Mouse (Mus musculus): ENCODE data around the gene Dlg2. TPM values are rescaled to one million over a fixed set of nuclear protein-coding genes. Genes with fewer than 3 reads are reported as not detected.

The Dlg2 gene
- polyA plus RNA-seq, 1 experiment from 2014 or later, result 0.51 TPM

- no peak for ATAC-seq (ENCODE audit: low read depth)
Measured at GRCm38 (mm10) chr7:91241718-91242117, 765.2 kb downstream of the Dlg2 start.

GRCm38 (mm10) chr7:91261672-91262030 lies 785.2 kb downstream of the Dlg2 start:
- H3K4me3 ChIP-seq (ENCODE audit: low read depth, low read length), result no peak overlapping the region
- no peaks in the 10 kb centered on the region for H3K36me3 ChIP-seq (ENCODE audit: control insufficient read depth, insufficient read depth)
- no peaks in the 10 kb centered on the region for H3K9me3 ChIP-seq (replicated peaks; ENCODE audit: control insufficient read depth, low read length)
- H3K27ac ChIP-seq (ENCODE audit: low read length), result no peak overlapping the region
- H3K27me3 ChIP-seq (ENCODE audit: control insufficient read depth, insufficient read depth, low read depth, low read length), result no peaks in the 10 kb centered on the region
- H3K4me2 ChIP-seq (ENCODE audit: low read depth, low read length), result no peak overlapping the region
- H3K9ac ChIP-seq (ENCODE audit: low read depth, low read length), result no peak overlapping the region
- H3K4me1 ChIP-seq (ENCODE audit: control insufficient read depth, low read depth, low read length), result no peaks in the 10 kb centered on the region
- 2% methylated on average over 5 of the region's 5 CpGs for WGBS (ENCODE audit: insufficient replicate concordance)
- no peak for ATAC-seq (ENCODE audit: low read depth)

More at GRCm38 (mm10) chr7:91241718-91242117, 765.2 kb downstream of the Dlg2 start:
- no peaks in the 10 kb centered on the region for H3K4me1 ChIP-seq (ENCODE audit: control insufficient read depth, low read depth, low read length)
- no peaks in the 10 kb centered on the region for H3K36me3 ChIP-seq (ENCODE audit: control insufficient read depth, insufficient read depth)
- H3K27me3 ChIP-seq (ENCODE audit: control insufficient read depth, insufficient read depth, low read depth, low read length), result no peaks in the 10 kb centered on the region
- 38% methylated on average over 4 of the region's 4 CpGs for WGBS (ENCODE audit: insufficient replicate concordance)
- H3K27ac ChIP-seq (ENCODE audit: low read length), result no peak overlapping the region
- no peak overlapping the region for H3K9ac ChIP-seq (ENCODE audit: low read depth, low read length)
- no peaks in the 10 kb centered on the region for H3K9me3 ChIP-seq (replicated peaks; ENCODE audit: control insufficient read depth, low read length)
- no peak overlapping the region for H3K4me2 ChIP-seq (ENCODE audit: low read depth, low read length)
- no peak overlapping the region for H3K4me3 ChIP-seq (ENCODE audit: low read depth, low read length)

- WGBS (ENCODE audit: insufficient replicate concordance), result 2% methylated on average over 33 of the region's 34 CpGs
Measured at GRCm38 (mm10) chr7:91262031-91262951, 785.8 kb downstream of the Dlg2 start.

GRCm38 (mm10) chr7:91262998-91263397 lies 786.5 kb downstream of the Dlg2 start:
- Histone ChIP-seq H3K4me2 (ENCODE audit: low read depth, low read length) (no peak overlapping the region), H3K27me3 (ENCODE audit: control insufficient read depth, insufficient read depth, low read depth, low read length) (no peaks in the 10 kb centered on the region), H3K4me1 (ENCODE audit: control insufficient read depth, low read depth, low read length) (no peaks in the 10 kb centered on the region), H3K27ac (ENCODE audit: low read length) (no peak overlapping the region), H3K9ac (ENCODE audit: low read depth, low read length) (no peak overlapping the region), H3K9me3 (replicated peaks; ENCODE audit: control insufficient read depth, low read length) (no peaks in the 10 kb centered on the region), H3K36me3 (ENCODE audit: control insufficient read depth, insufficient read depth) (no peaks in the 10 kb centered on the region), H3K4me3 (ENCODE audit: low read depth, low read length) (no peak overlapping the region)
- ATAC-seq (ENCODE audit: low read depth), result no peak
- 9% methylated on average over 9 of the region's 9 CpGs for WGBS (ENCODE audit: insufficient replicate concordance)

More at GRCm38 (mm10) chr7:91262031-91262951, 785.8 kb downstream of the Dlg2 start:
- Histone ChIP-seq H3K4me2 (ENCODE audit: low read depth, low read length) (peak overlapping the region; percentile 20; the same call in 1 of the 2 replicates), H3K27me3 (ENCODE audit: control insufficient read depth, insufficient read depth, low read depth, low read length) (no peaks in the 10 kb centered on the region), H3K4me3 (ENCODE audit: low read depth, low read length) (no peak overlapping the region), H3K4me1 (ENCODE audit: control insufficient read depth, low read depth, low read length) (no peaks in the 10 kb centered on the region), H3K36me3 (ENCODE audit: control insufficient read depth, insufficient read depth) (no peaks in the 10 kb centered on the region), H3K27ac (ENCODE audit: low read length) (no peak overlapping the region), H3K9me3 (replicated peaks; ENCODE audit: control insufficient read depth, low read length) (no peaks in the 10 kb centered on the region), H3K9ac (ENCODE audit: low read depth, low read length) (no peak overlapping the region)
- ATAC-seq (ENCODE audit: low read depth), result no peak

DNA sequence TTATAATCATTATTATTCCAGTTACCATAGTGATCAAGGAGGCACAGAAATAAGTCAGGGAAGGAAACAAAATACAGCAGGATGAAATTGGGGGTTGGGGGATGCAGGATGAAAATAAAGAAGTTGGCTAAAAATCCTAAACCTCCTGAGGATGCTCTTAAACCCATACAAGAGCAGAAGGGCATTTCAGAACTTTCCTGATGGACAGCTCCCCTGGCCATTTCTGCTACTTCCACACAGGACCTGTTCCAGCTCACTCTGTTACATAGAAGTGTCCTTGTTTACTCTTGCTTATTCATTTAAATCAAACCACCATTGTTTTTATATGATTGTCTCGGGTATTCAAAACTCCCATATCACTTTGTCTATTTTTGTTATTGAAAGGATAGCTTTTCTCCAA lies 791.3 kb downstream of the Dlg2 start:
- no peak overlapping the region for H3K4me3 ChIP-seq (ENCODE audit: low read depth, low read length)
- no peaks in the 10 kb centered on the region for H3K4me1 ChIP-seq (ENCODE audit: control insufficient read depth, low read depth, low read length)
- H3K9ac ChIP-seq (ENCODE audit: low read depth, low read length), result no peak overlapping the region
- H3K36me3 ChIP-seq (ENCODE audit: control insufficient read depth, insufficient read depth), result no peaks in the 10 kb centered on the region
- no peaks in the 10 kb centered on the region for H3K27me3 ChIP-seq (ENCODE audit: control insufficient read depth, insufficient read depth, low read depth, low read length)
- no peak overlapping the region for H3K4me2 ChIP-seq (ENCODE audit: low read depth, low read length)
- H3K9me3 ChIP-seq (replicated peaks; ENCODE audit: control insufficient read depth, low read length), result no peaks in the 10 kb centered on the region
- no peak overlapping the region for H3K27ac ChIP-seq (ENCODE audit: low read length)
- WGBS (ENCODE audit: insufficient replicate concordance), result 11% methylated on average over 1 of the region's 1 CpGs
- ATAC-seq (ENCODE audit: low read depth), result no peak

DNA sequence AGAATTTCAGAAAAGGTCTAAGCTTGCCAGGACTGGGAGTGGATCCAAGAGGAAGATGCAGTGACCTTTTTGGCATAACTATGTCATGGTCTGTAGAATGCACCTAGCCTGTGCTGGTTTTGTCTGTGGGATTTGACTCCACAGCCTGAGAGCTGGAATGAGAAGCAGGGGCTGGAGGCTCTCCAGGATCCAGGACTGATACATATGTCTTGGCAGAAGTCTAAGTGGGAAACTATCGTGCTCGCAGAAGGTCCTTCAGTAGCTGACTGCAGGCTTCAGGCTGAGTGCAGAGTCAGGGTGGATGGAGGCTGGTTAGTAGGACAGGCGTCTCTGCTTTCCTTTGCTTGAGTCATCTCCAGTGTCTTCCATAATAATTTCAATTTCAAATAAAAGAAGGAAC lies 807.7 kb downstream of the Dlg2 start:
- H3K36me3 ChIP-seq (ENCODE audit: control insufficient read depth, insufficient read depth), result no peaks in the 10 kb centered on the region
- no peak overlapping the region for H3K9ac ChIP-seq (ENCODE audit: low read depth, low read length)
- H3K9me3 ChIP-seq (replicated peaks; ENCODE audit: control insufficient read depth, low read length), result no peaks in the 10 kb centered on the region
- no peaks in the 10 kb centered on the region for H3K4me1 ChIP-seq (ENCODE audit: control insufficient read depth, low read depth, low read length)
- WGBS (ENCODE audit: insufficient replicate concordance), result 61% methylated on average over 3 of the region's 3 CpGs
- H3K4me3 ChIP-seq (ENCODE audit: low read depth, low read length), result no peak overlapping the region
- no peak overlapping the region for H3K4me2 ChIP-seq (ENCODE audit: low read depth, low read length)
- no peak overlapping the region for H3K27ac ChIP-seq (ENCODE audit: low read length)
- H3K27me3 ChIP-seq (ENCODE audit: control insufficient read depth, insufficient read depth, low read depth, low read length), result no peaks in the 10 kb centered on the region
- no peak for ATAC-seq (ENCODE audit: low read depth)

DNA sequence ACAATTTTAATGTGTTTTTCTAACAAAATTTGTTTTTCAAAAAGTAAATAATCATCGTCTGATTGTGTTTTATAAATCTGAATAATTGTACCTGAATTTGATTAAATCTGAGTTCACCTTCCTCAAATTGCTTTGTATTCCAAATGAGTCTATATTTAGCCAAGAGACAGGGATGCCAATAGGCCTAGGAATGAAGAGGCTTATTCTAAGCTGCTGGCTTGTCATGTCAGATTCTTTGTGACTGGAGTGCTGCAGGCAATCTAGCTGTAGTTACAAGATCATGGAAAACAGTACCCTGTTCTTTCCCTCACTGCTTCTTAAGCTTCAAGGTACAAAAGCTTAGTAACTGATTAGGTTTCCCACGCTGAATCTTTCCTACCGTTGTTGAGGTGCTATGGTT lies 811.9 kb downstream of the Dlg2 start:
- WGBS (ENCODE audit: insufficient replicate concordance), result 52% methylated on average over 3 of the region's 3 CpGs
- no peak for ATAC-seq (ENCODE audit: low read depth)
- Histone ChIP-seq H3K27ac (ENCODE audit: low read length) (no peak overlapping the region), H3K9me3 (replicated peaks; ENCODE audit: control insufficient read depth, low read length) (no peaks in the 10 kb centered on the region), H3K4me2 (ENCODE audit: low read depth, low read length) (no peak overlapping the region), H3K36me3 (ENCODE audit: control insufficient read depth, insufficient read depth) (no peaks in the 10 kb centered on the region), H3K9ac (ENCODE audit: low read depth, low read length) (no peak overlapping the region), H3K4me1 (ENCODE audit: control insufficient read depth, low read depth, low read length) (no peaks in the 10 kb centered on the region), H3K27me3 (ENCODE audit: control insufficient read depth, insufficient read depth, low read depth, low read length) (no peaks in the 10 kb centered on the region), H3K4me3 (ENCODE audit: low read depth, low read length) (no peak overlapping the region)

- WGBS (ENCODE audit: insufficient replicate concordance), result 55% methylated on average over 2 of the region's 2 CpGs
Measured at GRCm38 (mm10) chr7:91296127-91296526, 819.7 kb downstream of the Dlg2 start.

GRCm38 (mm10) chr7:91311177-91311576 lies 834.7 kb downstream of the Dlg2 start:
- no peak for ATAC-seq (ENCODE audit: low read depth)
- 58% methylated on average over 5 of the region's 5 CpGs for WGBS (ENCODE audit: insufficient replicate concordance)

More at GRCm38 (mm10) chr7:91296127-91296526, 819.7 kb downstream of the Dlg2 start:
- Histone ChIP-seq H3K4me3 (ENCODE audit: low read depth, low read length) (no peak overlapping the region), H3K27ac (ENCODE audit: low read length) (no peak overlapping the region), H3K36me3 (ENCODE audit: control insufficient read depth, insufficient read depth) (no peaks in the 10 kb centered on the region), H3K9me3 (replicated peaks; ENCODE audit: control insufficient read depth, low read length) (no peaks in the 10 kb centered on the region), H3K4me2 (ENCODE audit: low read depth, low read length) (no peak overlapping the region), H3K9ac (ENCODE audit: low read depth, low read length) (no peak overlapping the region), H3K4me1 (ENCODE audit: control insufficient read depth, low read depth, low read length) (no peaks in the 10 kb centered on the region), H3K27me3 (ENCODE audit: control insufficient read depth, insufficient read depth, low read depth, low read length) (no peaks in the 10 kb centered on the region)
- no peak for ATAC-seq (ENCODE audit: low read depth)

More at GRCm38 (mm10) chr7:91311177-91311576, 834.7 kb downstream of the Dlg2 start:
- Histone ChIP-seq H3K4me3 (ENCODE audit: low read depth, low read length) (no peak overlapping the region), H3K27ac (ENCODE audit: low read length) (no peak overlapping the region), H3K27me3 (ENCODE audit: control insufficient read depth, insufficient read depth, low read depth, low read length) (no peaks in the 10 kb centered on the region), H3K9me3 (replicated peaks; ENCODE audit: control insufficient read depth, low read length) (no peaks in the 10 kb centered on the region), H3K9ac (ENCODE audit: low read depth, low read length) (no peak overlapping the region), H3K4me1 (ENCODE audit: control insufficient read depth, low read depth, low read length) (no peaks in the 10 kb centered on the region), H3K4me2 (ENCODE audit: low read depth, low read length) (no peak overlapping the region), H3K36me3 (ENCODE audit: control insufficient read depth, insufficient read depth) (no peaks in the 10 kb centered on the region)

Data from liver, embryonic 16.5 days (tissue).